Mouse (Mus musculus): ENCODE data around the gene Vps29.

- TF ChIP-seq CTCF (IDR thresholded peaks at IDR 0.05; ENCODE audit: insufficient read depth, low read length) = no peak
- TF ChIP-seq POLR2A (IDR thresholded peaks at IDR 0.05; ENCODE audit: borderline replicate concordance, extremely low read depth, low read depth, low read length) = no peak
Measured at GRCm38 (mm10) chr5:122305472-122305871, 48.7 kb upstream of the Vps29 start.

Data from lung, adult 2 months (tissue).